Mouse (Mus musculus) midbrain, embryonic 15.5 days (tissue): ENCODE measurements around the gene AL731706.2. TPM values are rescaled to one million over a fixed set of nuclear protein-coding genes. Genes with fewer than 3 reads are reported as not detected.
"Not testable (repeated sequence)": the region's sequence is repeated elsewhere in the genome, so short reads cannot be mapped to it uniquely, and the experiment has no call there.

Experiments used
- ATAC-seq: fragments of 200-750 bp; cut with Nextera tagmentation; replicated peaks from 2 replicates; pipeline ENCODE4 v1.8.0; 2017; ENCODE audit warnings: moderate TSS enrichment
- H3K27ac ChIP-seq: fragments of 300-500 bp; sonication (generic); 2 replicates; pipeline ENCODE4 v1.5.1; 2015; ENCODE audit warnings: mild to moderate bottlenecking, inconsistent platforms
- H3K27me3 ChIP-seq: fragments of 300-500 bp; sonication (generic); replicated peaks from 2 replicates; pipeline ENCODE4 v1.6.1; 2015; ENCODE audit warnings: inconsistent platforms
- H3K36me3 ChIP-seq: fragments of 300-500 bp; sonication (generic); replicated peaks from 2 replicates; pipeline ENCODE4 v1.6.1; 2015; ENCODE audit warnings: inconsistent platforms
- H3K4me1 ChIP-seq: fragments of 300-500 bp; sonication (generic); 2 replicates; pipeline ENCODE4 v1.6.1; 2015; ENCODE audit warnings: inconsistent platforms
- H3K4me2 ChIP-seq: fragments of 300-500 bp; sonication (generic); 2 replicates; pipeline ENCODE4 v1.6.1; 2015; ENCODE audit warnings: inconsistent platforms, mild to moderate bottlenecking, moderate library complexity
- H3K4me3 ChIP-seq: fragments of 300-500 bp; sonication (generic); 2 replicates; pipeline ENCODE4 v1.5.1; 2015; ENCODE audit warnings: mild to moderate bottlenecking, inconsistent platforms
- H3K9ac ChIP-seq: fragments of 300-500 bp; sonication (generic); 2 replicates; pipeline ENCODE4 v1.6.1; 2015; ENCODE audit warnings: mild to moderate bottlenecking, inconsistent platforms
- H3K9me3 ChIP-seq: fragments of 300-500 bp; sonication (generic); 2 replicates; pipeline ENCODE4 v1.6.1; 2016; ENCODE audit warnings: inconsistent platforms
- WGBS: fragments of 180-500 bp; shearing (Covaris S2); methylation state at CpG from one replicate; pipeline ENCODE4 v1.1.7; 2015; ENCODE audit warnings: mixed read lengths; 5-methylcytosine and 5-hydroxymethylcytosine counted together
- polyA plus RNA-seq: library from polyadenylated mRNA; unstranded; fragments of >200 nt; fragmentation: Nextera tagmentation; extraction: Ambion mirVana; gene quantifications from 2 replicates; pipeline ENCODE4 v1.2.1, GENCODE M21; 2015

Gene AL731706.2
- polyA plus RNA-seq, 1 experiment from 2014 or later = 22.8 TPM

DNA sequence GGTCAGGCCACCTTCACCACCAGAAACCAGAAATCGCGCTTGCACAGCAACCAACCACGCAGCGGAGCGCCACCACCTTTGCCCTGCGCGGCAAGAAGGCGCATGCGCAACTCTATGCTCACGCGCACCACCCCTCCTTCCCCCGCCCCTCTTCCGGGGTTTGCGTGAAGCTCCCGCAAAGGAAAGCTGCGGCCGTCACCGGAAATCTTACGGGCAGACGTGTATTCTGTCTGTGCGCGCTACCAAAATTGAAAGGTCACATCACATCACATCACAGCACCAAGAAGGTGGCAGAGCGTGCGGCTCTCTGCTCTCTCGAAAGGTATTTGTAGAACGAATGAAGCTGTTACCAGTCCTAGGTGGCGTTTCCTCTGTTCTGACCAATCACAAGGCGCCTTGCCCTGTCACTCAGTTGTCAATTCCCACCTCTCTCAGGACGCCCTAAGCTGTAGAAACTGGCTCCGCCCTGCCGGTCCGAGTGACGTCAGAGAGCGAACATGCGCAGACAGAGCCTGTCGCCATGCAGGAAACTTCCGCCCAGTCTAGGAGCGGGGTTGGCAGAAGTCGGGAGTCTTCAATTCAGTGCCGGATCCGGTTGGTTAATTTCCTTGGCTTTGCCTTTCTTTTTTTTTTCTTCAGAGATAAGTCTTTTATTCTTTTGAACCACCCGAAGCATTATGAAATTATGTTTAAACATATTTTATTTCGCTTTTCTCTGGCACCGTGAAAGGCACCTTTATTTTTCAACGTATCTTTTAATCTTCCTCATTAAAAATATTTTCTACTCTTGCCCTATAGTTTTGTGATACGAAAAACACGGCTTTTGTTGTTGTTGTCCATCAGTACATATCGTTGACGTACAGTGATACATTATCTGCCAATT is 5.8 kb upstream of the AL731706.2 start, which contains the start of the genes Slx4ip, AL731706.1 and Mkks:
TSS of gene Slx4ip (plus strand) at position 151 of the 883 bp plus-strand sequence.
TSS of gene AL731706.1 (minus strand) at position 322 of the 883 bp plus-strand sequence.
TSS of gene Mkks (minus strand) at position 322 of the 883 bp plus-strand sequence.
- no peaks in the 10 kb centered on the region for H3K36me3 ChIP-seq
- ATAC-seq = peak; percentile 98
- no peaks in the 10 kb centered on the region for H3K27me3 ChIP-seq
- no peaks in the 10 kb centered on the region for H3K9me3 ChIP-seq
- H3K4me2 ChIP-seq = peak within 1 kb of the TSS; percentile 53
- peak within 1 kb of the TSS; percentile 60 for H3K4me3 ChIP-seq
- under 1% methylated on average over 49 of the region's 49 CpGs for WGBS
- peak within 1 kb of the TSS; percentile 78 for H3K9ac ChIP-seq
- peak within 1 kb of the TSS; percentile 98 for H3K27ac ChIP-seq
- H3K4me1 ChIP-seq = peaks cover 12% of the 10 kb centered on the region

- 7% methylated on average over 15 of the region's 15 CpGs for WGBS
- ATAC-seq = peak; percentile 73
These were observed 5.2 kb upstream of the AL731706.2 start for GRCm38 (mm10) chr2:136890716-136891067.

GRCm38 (mm10) chr2:136886846-136887245 is 1.4 kb upstream of the AL731706.2 start:
- Histone ChIP-seq H3K4me2 (no peak overlapping the region), H3K4me1 (peaks cover 6% of the 10 kb centered on the region)

More at GRCm38 (mm10) chr2:136890716-136891067, 5.2 kb upstream of the AL731706.2 start:
- Histone ChIP-seq H3K9ac (peak overlapping the region; percentile 78), H3K4me3 (peak overlapping the region; percentile 60), H3K4me2 (peak overlapping the region; percentile 52), H3K4me1 (peaks cover 12% of the 10 kb centered on the region), H3K27ac (peak overlapping the region; percentile 98)
- not testable (repeated sequence) for H3K36me3 ChIP-seq, H3K9me3 ChIP-seq, H3K27me3 ChIP-seq

GRCm38 (mm10) chr2:136854543-136855388 is 30.7 kb downstream of the AL731706.2 start:
- no peaks in the 10 kb centered on the region for H3K9me3 ChIP-seq
- peak overlapping the region; percentile 62 for H3K27ac ChIP-seq
- WGBS = 8% methylated on average over 5 of the region's 5 CpGs
- no peaks in the 10 kb centered on the region for H3K36me3 ChIP-seq
- ATAC-seq = peak; percentile 52; the same call in 1 of the 2 replicates
- H3K9ac ChIP-seq = no peak overlapping the region
- no peak overlapping the region for H3K4me3 ChIP-seq
- H3K4me2 ChIP-seq = no peak overlapping the region
- H3K4me1 ChIP-seq = peaks cover 16% of the 10 kb centered on the region
- no peaks in the 10 kb centered on the region for H3K27me3 ChIP-seq

More at GRCm38 (mm10) chr2:136886846-136887245, 1.4 kb upstream of the AL731706.2 start:
- Histone ChIP-seq H3K9me3 (no peaks in the 10 kb centered on the region), H3K9ac (no peak overlapping the region), H3K36me3 (no peaks in the 10 kb centered on the region; the same call in 1 of the 2 replicates), H3K27ac (no peak overlapping the region), H3K4me3 (no peak overlapping the region), H3K27me3 (no peaks in the 10 kb centered on the region)
- WGBS = 66% methylated on average over 4 of the region's 4 CpGs
- ATAC-seq = no peak

- ATAC-seq = no peak
- H3K4me3 ChIP-seq = no peak overlapping the region
- WGBS = 76% methylated on average over 3 of the region's 3 CpGs
These were observed 35.1 kb downstream of the AL731706.2 start for GRCm38 (mm10) chr2:136850366-136850765.

GRCm38 (mm10) chr2:136837994-136838393 is 47.5 kb downstream of the AL731706.2 start:
- Histone ChIP-seq H3K9ac (no peak overlapping the region), H3K4me1 (no peaks in the 10 kb centered on the region), H3K4me2 (no peak overlapping the region), H3K27ac (no peak overlapping the region), H3K4me3 (no peak overlapping the region), H3K27me3 (no peaks in the 10 kb centered on the region), H3K36me3 (no peaks in the 10 kb centered on the region), H3K9me3 (no peaks in the 10 kb centered on the region)
- 37% methylated on average over 1 of the region's 1 CpGs for WGBS
- no peak for ATAC-seq

More at GRCm38 (mm10) chr2:136850366-136850765, 35.1 kb downstream of the AL731706.2 start:
- no peak overlapping the region for H3K27ac ChIP-seq
- H3K36me3 ChIP-seq = no peaks in the 10 kb centered on the region
- no peaks in the 10 kb centered on the region for H3K9me3 ChIP-seq
- H3K27me3 ChIP-seq = no peaks in the 10 kb centered on the region
- H3K9ac ChIP-seq = no peak overlapping the region
- H3K4me1 ChIP-seq = peaks cover 15% of the 10 kb centered on the region
- H3K4me2 ChIP-seq = no peak overlapping the region

DNA sequence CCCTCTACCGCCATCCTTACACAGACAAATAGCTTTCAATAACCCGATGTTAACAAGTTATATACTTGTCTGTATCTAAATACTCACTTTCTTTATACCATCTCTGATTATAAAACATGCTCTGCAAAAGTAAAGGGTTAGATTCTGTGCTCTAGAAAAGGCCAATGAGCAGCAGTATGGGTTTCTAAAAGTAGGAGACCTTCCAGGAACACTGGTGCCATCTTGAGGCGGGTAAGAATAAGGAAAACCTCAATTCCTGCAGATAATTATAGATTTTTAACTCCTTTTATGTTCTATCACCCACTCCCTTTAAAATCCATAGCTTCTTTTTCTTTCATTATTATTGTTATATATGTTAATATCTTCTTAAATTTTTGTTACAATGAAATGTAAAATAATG is 49.6 kb downstream of the AL731706.2 start:
- no peak overlapping the region for H3K4me2 ChIP-seq
- ATAC-seq = no peak
- no peak overlapping the region for H3K4me3 ChIP-seq
- H3K36me3 ChIP-seq = no peaks in the 10 kb centered on the region
- H3K27me3 ChIP-seq = no peaks in the 10 kb centered on the region
- no peak overlapping the region for H3K9ac ChIP-seq
- WGBS = 69% methylated on average over 3 of the region's 3 CpGs
- no peaks in the 10 kb centered on the region for H3K4me1 ChIP-seq
- H3K27ac ChIP-seq = no peak overlapping the region
- no peaks in the 10 kb centered on the region for H3K9me3 ChIP-seq

Other genes starting within 250 kb of the AL731706.2 start
- 148 and 162 TPM in 2 replicates for gene Snap25, start 172.2 kb downstream of the AL731706.2 start, polyA plus RNA-seq
- gene Slx4ip, start 5.5 kb upstream of the AL731706.2 start, polyA plus RNA-seq = 15.0 and 16.2 TPM in 2 replicates
- 12.3 and 14.0 TPM in 2 replicates for gene AL731706.1, start 5.7 kb upstream of the AL731706.2 start, polyA plus RNA-seq
- gene Mkks, start 5.7 kb upstream of the AL731706.2 start, polyA plus RNA-seq = 12.4 and 13.8 TPM in 2 replicates
- 11.7 and 12.6 TPM in 2 replicates for gene Jag1, start 231.0 kb upstream of the AL731706.2 start, polyA plus RNA-seq